Mouse (Mus musculus): ENCODE data around the gene Cyth1. TPM values are rescaled to one million over a fixed set of nuclear protein-coding genes. Genes with fewer than 3 reads are reported as not detected.

The Cyth1 gene
- polyA plus RNA-seq, 1 experiment from 2014 or later = 16.2 TPM

DNA sequence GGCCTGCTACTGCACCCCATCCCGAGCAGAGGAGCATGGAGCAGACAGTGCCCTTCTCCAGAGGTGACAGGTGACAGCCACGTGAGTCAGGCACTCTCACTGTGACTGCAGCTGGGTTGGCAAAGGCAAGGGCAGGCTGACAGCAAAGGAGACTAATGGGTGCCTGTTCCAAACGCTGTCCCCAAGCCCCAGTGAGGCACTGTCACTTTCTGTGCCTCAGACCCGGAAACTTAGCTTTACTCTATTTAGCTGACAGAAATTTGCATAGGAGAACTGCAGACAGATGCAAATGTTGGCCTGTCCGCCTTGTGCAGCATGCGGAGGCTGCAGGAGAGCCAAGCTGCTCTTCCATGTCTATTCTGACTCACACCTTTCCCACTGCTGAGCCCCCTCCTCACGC lies 27.9 kb upstream of the Cyth1 start:
- H3K9ac ChIP-seq = no peak overlapping the region
- no peaks in the 10 kb centered on the region for H3K4me1 ChIP-seq
- peaks cover 99% of the 10 kb centered on the region for H3K36me3 ChIP-seq
- H3K27ac ChIP-seq = no peak overlapping the region
- ATAC-seq (ENCODE audit: insufficient number of reproducible peaks, low FRiP score, low TSS enrichment, low read depth) = no peak
- no peak overlapping the region for H3K4me2 ChIP-seq
- H3K9me3 ChIP-seq = no peaks in the 10 kb centered on the region
- no peak overlapping the region for H3K4me3 ChIP-seq
- H3K27me3 ChIP-seq = no peaks in the 10 kb centered on the region
- 91% methylated on average over 7 of the region's 7 CpGs for WGBS

DNA sequence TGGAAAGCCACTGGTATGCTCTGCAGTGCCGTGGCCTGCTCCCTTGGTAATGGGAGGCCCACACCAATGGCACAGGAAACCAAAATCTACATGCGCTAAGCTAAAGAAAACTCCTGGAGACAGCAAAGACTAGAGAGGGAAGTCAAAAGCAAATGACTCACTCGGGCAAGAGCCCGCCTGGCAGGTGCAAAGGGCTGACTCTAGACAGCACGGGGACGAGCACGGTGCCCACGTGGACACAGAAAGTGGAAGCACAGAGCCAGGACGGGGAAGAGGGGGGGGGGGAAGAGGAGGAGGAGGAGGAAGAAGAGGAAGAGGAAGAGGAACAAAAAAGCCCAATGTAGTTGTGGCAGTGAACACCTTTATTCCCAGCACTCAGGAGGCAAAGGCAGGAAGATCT lies 26.7 kb upstream of the Cyth1 start:
- Histone ChIP-seq H3K9ac (no peak overlapping the region), H3K9me3 (no peaks in the 10 kb centered on the region), H3K4me3 (no peak overlapping the region), H3K4me1 (no peaks in the 10 kb centered on the region), H3K36me3 (peaks cover 97% of the 10 kb centered on the region), H3K27ac (no peak overlapping the region), H3K4me2 (no peak overlapping the region), H3K27me3 (no peaks in the 10 kb centered on the region)
- ATAC-seq (ENCODE audit: insufficient number of reproducible peaks, low FRiP score, low TSS enrichment, low read depth) = no peak
- WGBS = 93% methylated on average over 9 of the region's 9 CpGs

DNA sequence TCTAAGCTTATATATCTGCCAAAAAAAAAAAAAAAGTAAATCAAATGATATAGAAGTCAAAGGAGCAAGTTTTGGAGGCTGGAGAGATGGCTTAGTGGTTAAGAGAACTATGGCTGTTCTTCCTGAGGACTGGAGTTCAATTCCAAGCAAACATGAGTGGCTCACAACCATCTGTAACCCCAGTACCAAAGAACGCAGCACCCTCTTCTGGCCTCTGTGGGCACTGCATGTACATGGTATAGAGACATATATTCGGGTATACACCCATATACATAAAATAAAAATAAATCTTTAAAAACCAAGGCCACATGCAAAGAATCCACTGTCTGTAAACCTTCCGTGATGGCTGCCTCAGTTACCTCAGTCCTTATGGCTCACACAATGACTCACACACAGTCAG lies 21.4 kb upstream of the Cyth1 start:
- H3K27me3 ChIP-seq = no peaks in the 10 kb centered on the region
- no peaks in the 10 kb centered on the region for H3K4me1 ChIP-seq
- H3K9ac ChIP-seq = no peak overlapping the region
- no peaks in the 10 kb centered on the region for H3K9me3 ChIP-seq
- no peak for ATAC-seq (ENCODE audit: insufficient number of reproducible peaks, low FRiP score, low TSS enrichment, low read depth)
- H3K27ac ChIP-seq = no peak overlapping the region
- H3K4me3 ChIP-seq = no peak overlapping the region
- 89% methylated on average over 3 of the region's 3 CpGs for WGBS
- no peak overlapping the region for H3K4me2 ChIP-seq
- peaks cover 96% of the 10 kb centered on the region for H3K36me3 ChIP-seq

DNA sequence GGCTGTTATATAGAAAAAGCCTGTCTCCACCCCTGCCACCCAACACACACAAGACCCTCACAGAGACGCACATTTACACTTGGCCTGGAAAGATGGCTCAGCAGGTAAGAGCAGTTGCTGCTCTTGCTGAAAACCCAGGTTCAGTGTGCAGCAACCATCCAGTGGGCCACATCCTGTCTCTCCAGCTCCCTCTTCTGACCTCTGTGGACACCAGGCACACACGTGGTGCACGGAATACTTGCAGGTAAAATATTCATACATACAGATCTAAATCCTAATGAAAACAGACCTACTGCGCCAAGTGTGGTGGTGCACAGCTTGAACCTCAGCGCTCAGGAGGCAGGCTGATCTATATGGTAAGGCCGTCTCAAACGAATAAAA lies 18.3 kb upstream of the Cyth1 start:
- Histone ChIP-seq H3K4me1 (no peaks in the 10 kb centered on the region), H3K9me3 (no peaks in the 10 kb centered on the region), H3K36me3 (peaks cover 96% of the 10 kb centered on the region), H3K9ac (no peak overlapping the region), H3K4me3 (no peak overlapping the region), H3K4me2 (no peak overlapping the region), H3K27ac (no peak overlapping the region), H3K27me3 (no peaks in the 10 kb centered on the region)
- 92% methylated on average over 7 of the region's 7 CpGs for WGBS
- no peak for ATAC-seq (ENCODE audit: insufficient number of reproducible peaks, low FRiP score, low TSS enrichment, low read depth)

DNA sequence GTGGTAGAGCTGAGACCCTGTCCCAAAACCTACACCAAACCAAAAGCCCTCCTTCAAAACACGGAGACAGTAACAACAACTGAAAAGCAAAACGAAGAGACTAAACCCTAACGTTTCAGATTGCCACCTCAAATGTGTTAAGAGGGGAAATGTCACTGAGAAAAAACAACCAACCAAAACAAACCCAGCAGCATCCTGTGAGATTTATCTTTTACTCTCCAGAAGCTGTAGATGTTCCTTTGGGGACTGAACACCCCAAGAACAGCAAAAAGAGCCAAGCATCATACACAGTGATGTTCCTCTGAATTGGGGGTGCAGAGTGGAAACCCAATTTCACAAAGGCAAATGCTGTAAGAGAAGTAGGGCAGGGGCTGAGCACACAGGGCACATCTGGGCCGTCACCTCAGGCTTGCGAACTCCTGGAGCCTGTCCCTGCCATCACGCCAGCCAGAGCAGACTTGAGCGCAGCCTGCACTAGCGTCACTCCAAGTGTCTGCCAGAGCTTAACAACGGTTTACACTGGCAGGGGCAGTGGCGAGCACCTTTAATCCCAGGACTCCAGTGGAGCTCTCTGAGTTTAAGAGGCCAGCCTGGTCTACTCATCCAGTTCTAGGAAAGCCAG lies 17.8 kb upstream of the Cyth1 start:
- Histone ChIP-seq H3K27ac (no peak overlapping the region), H3K4me1 (no peaks in the 10 kb centered on the region), H3K27me3 (no peaks in the 10 kb centered on the region), H3K9ac (no peak overlapping the region), H3K4me3 (no peak overlapping the region), H3K36me3 (peaks cover 96% of the 10 kb centered on the region), H3K9me3 (no peaks in the 10 kb centered on the region), H3K4me2 (no peak overlapping the region)
- 88% methylated on average over 10 of the region's 10 CpGs for WGBS
- no peak for ATAC-seq (ENCODE audit: insufficient number of reproducible peaks, low FRiP score, low TSS enrichment, low read depth)

DNA sequence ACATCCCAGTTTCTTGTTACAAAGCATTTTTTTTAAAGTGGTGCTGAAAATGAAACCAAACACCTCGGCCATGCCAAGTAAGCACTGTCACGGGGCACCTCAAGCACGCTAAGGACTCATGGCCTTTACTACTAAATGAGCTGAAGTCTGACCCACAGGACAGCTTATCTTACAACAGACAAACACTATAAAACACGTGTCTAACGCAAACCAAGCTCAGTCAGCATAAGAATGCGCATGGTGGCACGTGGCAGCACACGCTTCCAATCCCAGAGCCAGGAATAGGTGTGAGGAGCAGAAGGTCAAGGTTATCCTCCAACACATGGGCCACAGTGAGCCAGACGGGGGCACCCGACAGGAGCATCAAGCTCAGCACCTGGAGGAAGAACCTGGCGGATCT lies 17.2 kb upstream of the Cyth1 start:
- no peak for ATAC-seq (ENCODE audit: insufficient number of reproducible peaks, low FRiP score, low TSS enrichment, low read depth)
- WGBS = 83% methylated on average over 11 of the region's 11 CpGs
- H3K36me3 ChIP-seq = peaks cover 98% of the 10 kb centered on the region
- no peak overlapping the region for H3K27ac ChIP-seq
- H3K9me3 ChIP-seq = no peaks in the 10 kb centered on the region
- H3K4me2 ChIP-seq = no peak overlapping the region
- H3K9ac ChIP-seq = no peak overlapping the region
- no peaks in the 10 kb centered on the region for H3K4me1 ChIP-seq
- no peak overlapping the region for H3K4me3 ChIP-seq
- no peaks in the 10 kb centered on the region for H3K27me3 ChIP-seq

DNA sequence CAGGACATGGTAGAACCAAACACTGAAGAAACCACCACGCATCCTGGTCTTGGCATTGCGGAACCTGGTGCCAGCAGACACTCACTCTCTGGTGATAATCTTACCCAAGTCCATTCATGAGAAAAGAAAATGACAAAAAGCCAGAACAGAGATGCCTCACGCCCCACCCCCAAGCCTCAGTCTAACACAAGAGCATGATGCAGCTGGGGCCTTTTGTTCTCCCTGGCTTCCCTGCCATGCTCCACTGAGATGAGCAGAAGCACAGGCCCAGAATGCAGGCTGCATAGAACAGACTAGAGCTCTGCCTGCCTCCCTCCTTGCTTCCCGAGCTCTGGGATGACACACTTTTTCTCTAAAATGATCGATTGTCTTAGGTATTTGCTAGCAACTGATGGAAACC lies 14.8 kb upstream of the Cyth1 start:
- 93% methylated on average over 5 of the region's 5 CpGs for WGBS

DNA sequence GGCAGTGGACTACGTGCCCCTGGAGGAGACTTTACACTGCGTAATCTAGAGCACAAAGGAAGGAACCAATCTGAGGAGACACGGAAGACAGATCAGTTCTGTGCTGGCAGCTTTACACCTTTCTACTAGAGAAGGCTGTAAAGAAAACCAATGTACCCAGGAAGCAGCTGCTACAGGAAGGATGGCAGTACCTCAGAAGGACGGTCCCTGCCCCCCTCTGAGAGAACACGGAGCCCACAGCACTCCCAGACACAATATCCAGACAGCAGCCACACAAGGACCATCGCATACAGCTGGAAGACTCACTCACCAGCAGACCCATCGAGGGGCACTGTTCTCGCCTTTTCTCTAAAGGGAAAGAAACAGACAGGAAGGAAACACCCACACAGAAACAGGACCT lies 11.7 kb upstream of the Cyth1 start:
- H3K4me2 ChIP-seq = no peak overlapping the region
- H3K27ac ChIP-seq = no peak overlapping the region

More for the DNA sequence above, 14.8 kb upstream of the Cyth1 start:
- H3K4me3 ChIP-seq = no peak overlapping the region
- no peak for ATAC-seq (ENCODE audit: insufficient number of reproducible peaks, low FRiP score, low TSS enrichment, low read depth)
- peaks cover 99% of the 10 kb centered on the region for H3K36me3 ChIP-seq
- no peaks in the 10 kb centered on the region for H3K4me1 ChIP-seq
- no peak overlapping the region for H3K4me2 ChIP-seq
- H3K27ac ChIP-seq = no peak overlapping the region
- no peaks in the 10 kb centered on the region for H3K9me3 ChIP-seq
- H3K9ac ChIP-seq = no peak overlapping the region
- no peaks in the 10 kb centered on the region for H3K27me3 ChIP-seq

DNA sequence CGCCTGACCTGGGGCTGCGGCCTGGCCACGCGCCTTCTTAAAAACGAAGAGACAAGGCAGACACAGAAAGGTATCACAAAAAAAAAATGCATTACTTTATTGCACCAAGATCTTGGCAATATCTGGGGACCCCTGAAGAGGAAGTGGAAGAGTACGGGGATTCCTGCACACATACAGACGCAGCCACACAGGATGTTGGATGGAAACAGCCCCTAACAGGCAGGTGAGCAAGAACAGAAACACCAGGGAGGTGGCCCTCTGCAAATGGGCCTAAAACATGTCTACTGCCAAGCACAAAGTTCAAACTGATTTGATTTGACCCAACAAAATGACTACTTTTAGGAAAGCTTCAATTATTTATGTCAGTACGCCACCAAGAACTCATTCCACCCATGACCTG lies 11.2 kb upstream of the Cyth1 start:
- 93% methylated on average over 8 of the region's 8 CpGs for WGBS
- H3K9me3 ChIP-seq = no peaks in the 10 kb centered on the region
- H3K4me1 ChIP-seq = peaks cover 6% of the 10 kb centered on the region
- peaks cover 85% of the 10 kb centered on the region for H3K36me3 ChIP-seq
- H3K4me2 ChIP-seq = no peak overlapping the region
- H3K4me3 ChIP-seq = no peak overlapping the region
- H3K27ac ChIP-seq = no peak overlapping the region
- no peak overlapping the region for H3K9ac ChIP-seq
- ATAC-seq (ENCODE audit: insufficient number of reproducible peaks, low FRiP score, low TSS enrichment, low read depth) = no peak
- no peaks in the 10 kb centered on the region for H3K27me3 ChIP-seq

More for the DNA sequence above, 11.7 kb upstream of the Cyth1 start:
- Histone ChIP-seq H3K36me3 (peaks cover 90% of the 10 kb centered on the region), H3K4me3 (no peak overlapping the region), H3K9ac (no peak overlapping the region), H3K9me3 (no peaks in the 10 kb centered on the region), H3K27me3 (no peaks in the 10 kb centered on the region), H3K4me1 (peaks cover 1% of the 10 kb centered on the region)
- 84% methylated on average over 8 of the region's 8 CpGs for WGBS
- ATAC-seq (ENCODE audit: insufficient number of reproducible peaks, low FRiP score, low TSS enrichment, low read depth) = no peak

DNA sequence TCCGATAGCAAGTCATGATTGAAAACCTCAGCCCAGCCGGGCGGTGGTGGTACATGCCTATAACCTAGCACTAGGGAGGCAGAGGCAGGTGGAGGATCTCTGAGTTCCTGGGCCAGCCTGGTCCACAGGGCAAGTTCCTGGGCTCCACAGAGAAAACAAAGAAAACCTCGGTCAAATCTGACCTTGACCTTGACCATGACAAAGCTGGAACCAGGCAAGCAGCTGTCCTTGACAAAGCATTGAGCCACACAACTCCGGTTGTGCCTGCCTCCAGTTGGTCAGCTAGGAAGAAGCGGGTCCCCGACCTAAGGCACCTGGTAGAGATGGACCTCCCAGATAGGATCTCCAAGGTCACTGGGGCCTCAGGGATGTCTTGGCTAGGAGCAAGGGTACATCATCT lies 8.0 kb upstream of the Cyth1 start:
- peaks cover 20% of the 10 kb centered on the region for H3K4me1 ChIP-seq
- H3K9ac ChIP-seq = no peak overlapping the region
- no peak for ATAC-seq (ENCODE audit: insufficient number of reproducible peaks, low FRiP score, low TSS enrichment, low read depth)
- H3K27me3 ChIP-seq = no peaks in the 10 kb centered on the region
- no peak overlapping the region for H3K4me2 ChIP-seq
- H3K9me3 ChIP-seq = no peaks in the 10 kb centered on the region
- H3K4me3 ChIP-seq = no peak overlapping the region
- H3K27ac ChIP-seq = no peak overlapping the region
- 92% methylated on average over 7 of the region's 7 CpGs for WGBS
- peaks cover 53% of the 10 kb centered on the region for H3K36me3 ChIP-seq

DNA sequence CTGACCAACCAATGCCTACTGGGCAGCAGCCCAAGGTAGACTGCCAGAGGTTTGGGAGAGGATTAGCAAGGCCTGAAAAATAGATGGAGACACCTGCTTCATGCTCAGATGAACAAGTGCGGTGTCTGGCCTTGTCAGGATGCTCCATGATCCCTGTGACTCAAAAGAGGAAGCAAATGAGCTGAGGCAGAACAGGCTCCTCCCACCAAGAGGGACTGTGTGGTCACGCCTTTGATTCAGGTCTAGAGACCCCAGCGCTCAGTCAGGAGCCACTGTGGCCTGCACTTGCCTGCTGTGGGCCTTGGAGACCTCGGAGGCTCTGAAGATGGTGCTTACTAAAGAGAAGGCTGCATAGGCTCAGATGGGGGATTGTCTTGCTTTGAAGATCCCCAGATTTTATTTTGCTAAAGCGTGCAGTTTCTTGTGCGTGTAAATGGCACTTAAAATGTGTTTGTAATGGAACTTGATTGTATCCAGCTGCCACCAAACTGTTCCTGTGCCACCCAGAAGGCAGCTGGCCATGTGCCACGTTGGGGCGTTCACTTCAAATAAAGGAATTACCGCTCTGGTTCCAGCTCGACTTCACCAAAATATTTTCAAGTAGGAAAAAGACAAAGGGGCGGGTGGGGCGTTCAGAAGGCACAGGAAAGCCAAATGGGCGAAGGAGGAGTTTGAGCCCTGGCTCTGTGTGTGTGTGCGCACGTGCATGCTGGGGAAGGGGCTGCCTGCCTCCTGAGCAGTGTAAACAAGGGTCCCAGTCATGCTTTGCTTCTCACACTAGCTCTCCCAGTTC lies 6.0 kb upstream of the Cyth1 start:
- Histone ChIP-seq H3K4me1 (peaks cover 23% of the 10 kb centered on the region), H3K27ac (peak overlapping the region; percentile 88), H3K27me3 (no peaks in the 10 kb centered on the region), H3K4me2 (0 out of 2 replicates have a peak overlapping the region, but pooled peaks have one; percentile 2), H3K9me3 (no peaks in the 10 kb centered on the region), H3K36me3 (peaks cover 33% of the 10 kb centered on the region), H3K4me3 (no peak overlapping the region), H3K9ac (no peak overlapping the region)
- WGBS = 16% methylated on average over 15 of the region's 15 CpGs
- 0 out of 2 replicates have a peak, but pooled peaks have one; percentile 16 for ATAC-seq (ENCODE audit: insufficient number of reproducible peaks, low FRiP score, low TSS enrichment, low read depth)

DNA sequence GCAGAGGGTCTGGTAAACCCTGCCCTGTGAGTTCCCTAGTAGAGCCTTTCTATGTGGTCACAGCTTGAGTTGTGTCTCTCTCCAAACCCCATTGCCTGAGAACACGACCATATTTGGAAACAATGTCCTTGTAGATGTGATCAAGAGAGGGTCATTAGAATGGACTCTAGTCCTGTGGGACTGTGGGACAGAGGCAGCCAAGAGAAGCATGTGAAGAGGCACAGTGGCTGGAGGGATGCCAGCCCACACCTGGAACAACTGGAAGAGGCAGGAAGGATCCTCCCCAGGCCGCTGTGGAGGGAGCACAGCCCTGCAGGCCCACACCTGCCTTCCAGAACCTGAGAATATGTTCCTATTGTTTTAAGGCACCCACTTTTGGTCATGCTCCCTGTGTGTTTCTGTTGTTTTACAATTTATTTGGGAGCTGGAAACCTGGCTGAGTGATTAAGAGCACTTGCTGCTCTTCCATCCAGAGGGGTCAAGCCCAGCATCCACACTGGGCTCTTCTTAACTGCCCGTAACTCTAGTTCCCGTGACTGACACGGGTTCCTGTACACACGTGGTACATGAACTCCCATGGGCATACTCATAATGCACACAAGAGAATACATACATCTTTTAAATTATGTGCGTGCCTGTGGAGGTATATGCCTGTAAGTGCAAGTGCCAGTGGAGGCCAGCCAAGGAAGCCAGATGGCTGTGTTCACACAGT lies 5.2 kb upstream of the Cyth1 start:
- no peak overlapping the region for H3K4me3 ChIP-seq
- no peak overlapping the region for H3K4me2 ChIP-seq
- WGBS = 61% methylated on average over 7 of the region's 7 CpGs
- H3K27me3 ChIP-seq = no peaks in the 10 kb centered on the region
- H3K9me3 ChIP-seq = no peaks in the 10 kb centered on the region
- peaks cover 28% of the 10 kb centered on the region for H3K4me1 ChIP-seq
- no peak for ATAC-seq (ENCODE audit: insufficient number of reproducible peaks, low FRiP score, low TSS enrichment, low read depth)
- H3K36me3 ChIP-seq = peaks cover 26% of the 10 kb centered on the region
- H3K27ac ChIP-seq = peak overlapping the region; percentile 88
- no peak overlapping the region for H3K9ac ChIP-seq
